Mouse (Mus musculus) hindbrain, embryonic 16.5 days (tissue): Measurements from ENCODE around the gene 9030612E09Rik. TPM values are rescaled to one million over a fixed set of nuclear protein-coding genes. Genes with fewer than 3 reads are reported as not detected.

Experiments used
- ATAC-seq: fragments of 200-750 bp; cut with Nextera tagmentation; 2 replicates; pipeline ENCODE4 v1.8.0; 2017; ENCODE audit warnings: moderate TSS enrichment, moderate library complexity
- H3K27ac ChIP-seq: fragments of 300-500 bp; sonication (generic); 2 replicates; pipeline ENCODE4 v1.5.1; 2014; ENCODE audit warnings: low read depth, mild to moderate bottlenecking, control low read depth, low read length, moderate library complexity
- H3K27me3 ChIP-seq: fragments of 300-500 bp; sonication (generic); replicated peaks from 2 replicates; pipeline ENCODE4 v1.6.1; 2014; ENCODE audit warnings: low read length; ENCODE audit not compliant: control insufficient read depth, insufficient read depth
- H3K36me3 ChIP-seq: fragments of 300-500 bp; sonication (generic); 2 replicates; pipeline ENCODE4 v1.6.1; 2014; ENCODE audit warnings: mild to moderate bottlenecking, low read length, moderate library complexity, mixed read lengths; ENCODE audit not compliant: control insufficient read depth, insufficient read depth
- H3K4me1 ChIP-seq: fragments of 300-500 bp; sonication (generic); 2 replicates; pipeline ENCODE4 v1.6.1; 2014; ENCODE audit warnings: low read depth, low read length; ENCODE audit not compliant: control insufficient read depth, insufficient read depth
- H3K4me2 ChIP-seq: fragments of 300-500 bp; sonication (generic); 2 replicates; pipeline ENCODE4 v1.6.1; 2014; ENCODE audit warnings: mild to moderate bottlenecking, low read length, control low read depth, moderate library complexity
- H3K4me3 ChIP-seq: fragments of 300-500 bp; sonication (generic); 2 replicates; pipeline ENCODE4 v1.5.1; 2014; ENCODE audit warnings: mild to moderate bottlenecking, low read length, control low read depth, moderate library complexity
- H3K9ac ChIP-seq: fragments of 300-500 bp; sonication (generic); 2 replicates; pipeline ENCODE4 v1.6.1; 2014; ENCODE audit warnings: low read depth, mild to moderate bottlenecking, control low read depth, low read length, moderate library complexity
- H3K9me3 ChIP-seq: fragments of 300-500 bp; sonication (generic); 2 replicates; pipeline ENCODE4 v1.6.1; 2014; ENCODE audit warnings: mild to moderate bottlenecking, low read length, moderate library complexity; ENCODE audit not compliant: control insufficient read depth
- WGBS: fragments of 180-500 bp; shearing (Covaris S2); extraction: QIAGEN DNeasy Blood & Tissue Kit; methylation state at CpG from one replicate; pipeline ENCODE4 v1.1.7; 2014; 5-methylcytosine and 5-hydroxymethylcytosine counted together
- polyA plus RNA-seq: library from polyadenylated mRNA; unstranded; fragments of >200 nt; fragmentation: Nextera tagmentation; extraction: Ambion mirVana; gene quantifications from 2 replicates; pipeline ENCODE4 v1.2.1, GENCODE M21; 2015

Gene 9030612E09Rik
- polyA plus RNA-seq, 1 experiment from 2014 or later: 1.8 TPM

DNA sequence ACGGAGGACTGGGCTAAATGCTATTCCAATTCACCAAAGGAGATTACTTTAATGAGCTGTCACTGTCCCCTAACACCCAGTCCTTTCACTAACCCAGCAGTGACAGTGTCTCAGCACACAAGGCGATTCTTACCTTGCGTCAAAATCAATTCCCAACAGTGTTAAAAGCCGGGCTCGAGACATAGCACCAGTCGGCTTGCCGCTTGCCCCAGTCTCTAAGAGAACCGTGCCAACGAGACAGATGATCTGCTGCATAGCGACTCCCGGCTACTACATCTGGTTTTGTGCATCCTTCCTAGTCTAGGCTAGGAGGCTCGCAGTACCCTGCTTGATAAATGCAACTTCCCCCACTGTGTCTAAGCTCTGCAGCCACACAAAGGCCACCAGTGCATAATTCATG is 12.2 kb upstream of the 9030612E09Rik start:
- 37% methylated on average over 12 of the region's 12 CpGs for WGBS
- H3K4me2 ChIP-seq: 0 out of 2 replicates have a peak overlapping the region, but pooled peaks have one; percentile 23

DNA sequence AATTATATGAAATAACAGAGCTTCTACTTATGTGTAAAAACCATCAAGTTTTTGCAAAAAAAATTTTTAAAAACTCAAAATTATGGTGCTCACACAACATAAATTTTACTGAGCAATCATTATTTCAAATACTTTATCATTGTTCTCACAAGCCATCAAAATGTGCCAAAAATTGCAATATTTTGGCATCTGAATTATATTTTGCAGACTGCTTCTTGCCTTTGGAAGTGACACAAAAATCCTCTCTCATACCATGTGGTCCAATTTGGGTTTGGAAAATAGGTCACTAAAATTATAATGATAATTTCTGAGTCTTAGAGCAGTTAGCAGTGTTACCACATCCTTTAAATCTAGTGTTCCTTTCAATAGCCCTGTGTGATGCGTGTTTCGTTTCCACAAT is 10.1 kb upstream of the 9030612E09Rik start:
- Histone ChIP-seq H3K27ac (no peak overlapping the region), H3K4me3 (no peak overlapping the region), H3K4me2 (no peak overlapping the region), H3K9ac (no peak overlapping the region), H3K36me3 (0 out of 2 replicates have a peak, but pooled peaks cover 3% of the 10 kb centered on the region), H3K27me3 (no peaks in the 10 kb centered on the region), H3K9me3 (no peaks in the 10 kb centered on the region), H3K4me1 (no peaks in the 10 kb centered on the region)
- ATAC-seq: no peak
- 94% methylated on average over 2 of the region's 2 CpGs for WGBS

More for the DNA sequence above, 12.2 kb upstream of the 9030612E09Rik start:
- H3K36me3 ChIP-seq: 0 out of 2 replicates have a peak, but pooled peaks cover 3% of the 10 kb centered on the region
- ATAC-seq: peak; percentile 60
- H3K27me3 ChIP-seq: no peaks in the 10 kb centered on the region
- no peak overlapping the region for H3K4me3 ChIP-seq
- no peak overlapping the region for H3K27ac ChIP-seq
- H3K9me3 ChIP-seq: no peaks in the 10 kb centered on the region
- no peak overlapping the region for H3K9ac ChIP-seq
- no peaks in the 10 kb centered on the region for H3K4me1 ChIP-seq

DNA sequence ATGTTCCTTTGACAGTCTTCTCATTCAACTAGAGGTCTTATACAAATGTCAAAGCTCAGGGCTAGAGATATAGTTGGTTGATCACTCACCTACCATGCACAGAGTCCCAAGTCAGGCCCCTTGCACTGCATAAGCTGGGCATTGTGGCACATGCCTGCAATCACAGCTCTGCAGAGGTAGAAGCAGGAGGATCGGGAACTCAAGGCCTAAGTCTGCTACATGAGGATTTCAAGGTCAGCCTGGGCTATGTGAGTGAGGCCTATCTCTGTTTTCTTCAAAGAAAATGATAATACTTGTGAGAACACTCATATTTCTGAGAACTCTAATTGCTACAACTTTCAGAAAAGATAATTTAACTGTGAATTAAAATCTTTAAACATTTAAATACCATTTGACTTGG is 8.4 kb upstream of the 9030612E09Rik start:
- WGBS: 90% methylated on average over 1 of the region's 1 CpGs
- no peak overlapping the region for H3K4me3 ChIP-seq
- no peak overlapping the region for H3K4me2 ChIP-seq
- no peak for ATAC-seq
- no peaks in the 10 kb centered on the region for H3K9me3 ChIP-seq
- no peak overlapping the region for H3K27ac ChIP-seq
- H3K36me3 ChIP-seq: no peaks in the 10 kb centered on the region
- no peak overlapping the region for H3K9ac ChIP-seq
- H3K27me3 ChIP-seq: no peaks in the 10 kb centered on the region
- peaks cover 7% of the 10 kb centered on the region for H3K4me1 ChIP-seq

DNA sequence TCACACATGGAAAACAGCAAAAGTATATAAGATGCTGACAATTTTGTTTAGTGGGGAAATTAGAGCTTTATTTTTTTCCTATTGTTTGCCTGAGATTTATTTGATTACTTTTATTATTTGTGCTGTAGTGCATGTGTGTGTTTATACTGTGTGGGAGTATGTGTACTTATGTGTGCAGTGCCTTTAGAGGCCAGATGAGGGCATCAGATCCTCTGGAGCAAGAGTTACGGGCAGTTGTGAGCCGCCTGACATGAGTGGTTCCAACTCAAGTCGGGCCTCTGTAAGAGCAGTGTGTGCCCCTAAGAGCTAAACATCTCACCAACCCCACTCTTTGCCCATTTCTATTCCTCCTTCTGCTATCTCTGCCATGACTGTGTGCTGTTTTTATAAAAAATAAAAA is 7.7 kb upstream of the 9030612E09Rik start:
- 94% methylated on average over 3 of the region's 3 CpGs for WGBS
- H3K4me2 ChIP-seq: no peak overlapping the region
- no peak overlapping the region for H3K4me3 ChIP-seq
- no peaks in the 10 kb centered on the region for H3K36me3 ChIP-seq
- no peaks in the 10 kb centered on the region for H3K9me3 ChIP-seq
- peaks cover 11% of the 10 kb centered on the region for H3K4me1 ChIP-seq
- no peaks in the 10 kb centered on the region for H3K27me3 ChIP-seq
- no peak for ATAC-seq
- no peak overlapping the region for H3K9ac ChIP-seq
- H3K27ac ChIP-seq: no peak overlapping the region

DNA sequence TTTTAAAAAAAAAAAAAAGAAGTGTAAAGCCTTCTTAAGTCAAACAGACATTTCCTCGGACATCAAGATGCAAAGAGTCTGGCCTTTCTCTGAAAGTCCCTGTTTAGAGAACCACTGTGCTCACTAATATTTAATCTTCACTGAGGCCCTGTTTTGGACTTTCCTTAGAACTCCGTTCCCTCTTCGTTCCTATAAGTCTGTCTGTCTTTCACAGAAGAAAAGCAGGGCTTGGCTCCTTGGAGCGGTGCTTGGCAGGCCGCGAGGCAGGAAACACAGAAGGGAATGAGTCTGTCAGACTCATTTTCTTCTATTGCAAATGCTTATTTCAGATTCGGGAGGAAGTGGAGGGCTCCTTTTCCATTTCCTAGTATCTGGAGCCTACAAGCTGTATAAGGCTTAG is 5.7 kb upstream of the 9030612E09Rik start:
- ATAC-seq: no peak
- no peak overlapping the region for H3K27ac ChIP-seq
- no peaks in the 10 kb centered on the region for H3K9me3 ChIP-seq
- WGBS: 66% methylated on average over 7 of the region's 7 CpGs
- peaks cover 18% of the 10 kb centered on the region for H3K4me1 ChIP-seq
- no peak overlapping the region for H3K4me3 ChIP-seq
- no peaks in the 10 kb centered on the region for H3K27me3 ChIP-seq
- no peaks in the 10 kb centered on the region for H3K36me3 ChIP-seq
- H3K9ac ChIP-seq: no peak overlapping the region
- H3K4me2 ChIP-seq: no peak overlapping the region

DNA sequence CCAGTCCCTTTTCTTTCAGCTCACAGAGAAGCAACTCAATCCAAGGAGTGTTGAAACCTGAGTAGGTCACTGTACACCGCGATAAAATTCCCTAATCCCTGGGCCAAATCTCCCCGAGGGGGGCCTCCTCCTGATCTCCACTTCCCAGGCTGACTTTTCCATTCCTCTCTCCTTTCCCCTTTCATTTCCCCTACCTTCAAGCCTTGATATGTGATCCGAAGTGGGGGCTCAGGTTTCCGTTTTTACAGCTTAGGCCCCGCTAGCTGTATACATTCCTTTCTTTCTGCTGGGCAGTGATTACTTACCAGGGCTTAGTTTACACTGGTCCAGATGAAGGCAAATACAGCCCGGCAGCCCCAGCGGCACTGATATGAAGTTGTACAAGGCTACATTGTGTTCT is 3.4 kb upstream of the 9030612E09Rik start:
- Histone ChIP-seq H3K9ac (peak overlapping the region; percentile 39), H3K36me3 (no peaks in the 10 kb centered on the region), H3K27ac (no peak overlapping the region), H3K4me3 (peak overlapping the region; percentile 96), H3K4me1 (peaks cover 25% of the 10 kb centered on the region), H3K27me3 (no peaks in the 10 kb centered on the region), H3K4me2 (peak overlapping the region; percentile 93), H3K9me3 (no peaks in the 10 kb centered on the region)
- WGBS: 6% methylated on average over 8 of the region's 8 CpGs
- ATAC-seq: no peak

DNA sequence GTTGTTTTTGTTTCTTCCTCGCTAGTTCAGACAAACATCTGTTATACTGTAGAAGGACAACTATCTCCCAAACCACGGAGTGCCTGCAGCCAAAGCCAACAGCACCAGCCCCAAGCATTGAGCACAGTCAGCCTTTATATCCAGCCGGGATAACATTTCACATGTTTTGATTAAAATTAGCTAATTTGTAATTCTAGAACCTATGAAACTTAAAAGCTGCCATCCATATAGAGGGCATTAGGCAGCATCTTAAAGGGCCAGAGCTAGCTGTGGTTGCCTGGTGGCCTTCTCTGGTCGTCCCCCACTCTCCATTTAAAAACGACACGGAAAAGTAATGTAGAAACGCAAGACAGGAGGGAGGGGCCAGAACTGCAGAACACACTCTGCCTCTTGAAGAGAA is 2.4 kb upstream of the 9030612E09Rik start:
- H3K4me1 ChIP-seq: peaks cover 25% of the 10 kb centered on the region

DNA sequence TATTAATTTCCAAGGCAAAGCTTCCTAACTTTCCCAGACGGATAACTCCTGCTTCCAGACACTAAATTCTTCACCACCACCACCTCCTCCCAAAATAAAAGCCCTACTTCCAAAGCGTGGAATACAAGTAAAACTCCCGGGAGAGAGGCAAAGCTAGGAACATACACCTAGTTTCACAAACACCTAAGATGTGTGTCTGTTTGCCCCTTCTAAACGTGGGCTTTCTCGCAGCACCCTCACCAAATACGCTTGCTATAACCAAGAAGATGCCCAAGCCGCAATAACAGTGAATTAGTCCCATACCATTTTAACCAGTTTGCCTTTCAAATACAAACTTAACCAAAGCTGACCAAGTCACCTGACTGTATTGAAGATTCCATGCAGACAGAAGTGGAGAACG is 1.9 kb upstream of the 9030612E09Rik start:
- Histone ChIP-seq H3K4me3 (peak overlapping the region; percentile 96), H3K9me3 (no peaks in the 10 kb centered on the region), H3K27ac (peak overlapping the region; percentile 47; the same call in 1 of the 2 replicates), H3K27me3 (no peaks in the 10 kb centered on the region), H3K4me1 (peaks cover 25% of the 10 kb centered on the region), H3K9ac (peak overlapping the region; percentile 95), H3K4me2 (peak overlapping the region; percentile 93), H3K36me3 (no peaks in the 10 kb centered on the region)
- ATAC-seq: no peak
- WGBS: 1% methylated on average over 8 of the region's 8 CpGs

More for the DNA sequence above, 2.4 kb upstream of the 9030612E09Rik start:
- peak overlapping the region; percentile 95 for H3K9ac ChIP-seq
- H3K27me3 ChIP-seq: no peaks in the 10 kb centered on the region
- H3K27ac ChIP-seq: no peak overlapping the region
- ATAC-seq: no peak
- H3K36me3 ChIP-seq: no peaks in the 10 kb centered on the region
- no peaks in the 10 kb centered on the region for H3K9me3 ChIP-seq
- WGBS: 5% methylated on average over 7 of the region's 7 CpGs
- H3K4me2 ChIP-seq: peak overlapping the region; percentile 93
- H3K4me3 ChIP-seq: peak overlapping the region; percentile 96

DNA sequence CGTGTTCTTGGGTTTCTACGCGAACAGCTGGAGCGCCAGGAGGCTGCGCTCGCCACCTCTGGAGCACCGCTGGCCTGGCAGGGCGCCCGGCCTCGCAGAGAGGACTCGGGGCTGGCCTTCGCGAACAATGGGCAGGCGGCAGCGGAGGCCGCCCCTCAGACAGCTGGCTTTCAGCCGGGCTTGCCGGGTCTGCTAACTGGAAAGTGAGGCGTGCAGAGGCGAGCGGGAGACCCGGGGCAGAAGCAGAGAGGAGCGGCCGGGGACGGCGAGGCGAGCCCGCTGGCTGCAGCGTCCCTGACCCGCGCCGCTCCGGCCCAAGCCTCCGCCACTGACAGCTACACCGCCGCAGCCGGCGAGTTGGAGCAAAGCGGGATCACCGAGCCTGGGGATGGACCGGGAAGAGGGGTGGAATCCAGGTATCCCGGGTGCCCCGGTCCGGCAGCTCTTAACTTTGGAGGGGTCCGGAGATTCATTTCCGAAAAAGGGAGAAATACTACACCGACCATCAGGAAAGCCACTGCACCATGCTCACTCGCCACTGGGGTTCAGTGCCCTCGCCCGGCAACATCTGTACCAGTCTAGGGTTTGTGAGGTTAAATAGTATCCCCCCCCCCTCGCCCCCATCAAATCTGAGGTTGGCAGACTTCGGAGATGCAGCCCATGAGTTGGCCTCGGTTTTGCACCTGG is 1.2 kb upstream of the 9030612E09Rik start:
- peak overlapping the region; percentile 93 for H3K4me2 ChIP-seq
- peak overlapping the region; percentile 95 for H3K9ac ChIP-seq
- H3K4me3 ChIP-seq: peak overlapping the region; percentile 96
- under 1% methylated on average over 53 of the region's 53 CpGs for WGBS
- H3K4me1 ChIP-seq: peaks cover 25% of the 10 kb centered on the region
- H3K27ac ChIP-seq: peak overlapping the region; percentile 97
- ATAC-seq: peak; percentile 12
- H3K27me3 ChIP-seq: no peaks in the 10 kb centered on the region
- H3K9me3 ChIP-seq: no peaks in the 10 kb centered on the region
- no peaks in the 10 kb centered on the region for H3K36me3 ChIP-seq
